Mouse (Mus musculus) T-cell, adult 2 months (primary cell): Measurements from ENCODE around the gene Fubp1.

Source experiments
- DNase-seq: peaks from one replicate; pipeline ENCODE4 v3.0.0; 2022; ENCODE audit warnings: low spot score

Gene Fubp1

GRCm38 (mm10) chr3:152277912-152278311 is 67.7 kb downstream of the Fubp1 start:
- DNase-seq: no peak

- DNase-seq: no peak
Measured at GRCm38 (mm10) chr3:152278431-152278830, 68.2 kb downstream of the Fubp1 start.

- no peak for DNase-seq
Measured at GRCm38 (mm10) chr3:152282126-152282525, 71.9 kb downstream of the Fubp1 start.

GRCm38 (mm10) chr3:152284306-152284705 is 74.1 kb downstream of the Fubp1 start:
- DNase-seq: no peak

- no peak for DNase-seq
Measured at GRCm38 (mm10) chr3:152284759-152285158, 74.5 kb downstream of the Fubp1 start.
